Mouse (Mus musculus): Measurements from ENCODE around the gene Gca. TPM values are rescaled to one million over a fixed set of nuclear protein-coding genes. Genes with fewer than 3 reads are reported as not detected.

Gca gene
- 10 to 100 TPM in 1 of 2 experiments, 1 to 10 TPM in 1; 6.2 to 10.4 TPM for total RNA-seq (2021)
- long read RNA-seq, experiment 1, partial matches to known transcripts = 0 of 1 reads
- long read RNA-seq, experiment 1, other reads (novel, unspliced or antisense) = 0 of 1 reads
- long read RNA-seq, experiment 2, partial matches to known transcripts = 0 of 6 reads
- long read RNA-seq, experiment 2, other reads (novel, unspliced or antisense) = 2 of 6 reads

DNA sequence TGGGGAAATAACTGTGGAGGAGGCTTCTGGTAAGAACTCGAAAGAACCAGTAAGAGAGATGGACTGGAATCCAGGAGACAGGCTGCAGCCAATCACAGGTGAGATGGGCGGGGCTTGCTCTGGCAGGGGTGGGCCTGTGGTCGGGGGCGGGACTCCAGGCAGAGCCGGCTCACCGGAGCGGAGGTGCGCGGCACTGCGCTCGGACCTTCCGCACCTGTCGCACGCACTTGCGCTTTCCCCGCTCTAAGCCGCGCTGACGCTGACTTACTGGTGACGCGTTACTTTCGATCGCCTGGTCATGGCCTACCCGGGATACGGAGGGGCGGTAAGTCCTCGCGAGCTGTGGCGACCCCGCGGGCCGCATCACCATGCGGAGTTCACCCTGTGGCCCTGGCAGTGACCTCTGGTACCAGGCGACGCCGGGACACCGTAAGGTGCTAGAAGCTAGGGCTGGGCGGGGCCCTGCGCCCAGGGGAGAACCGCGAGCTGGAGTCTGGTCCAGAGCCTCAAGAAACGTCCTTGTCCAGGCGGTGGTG, at the start of gene Gca:
Gene Gca (plus strand): TSS at position 151 of the 536 bp plus-strand sequence.
- peak; percentile 42 to 67 for DNase-seq (ENCODE audit: low spot score in 2 of 2)

DNA sequence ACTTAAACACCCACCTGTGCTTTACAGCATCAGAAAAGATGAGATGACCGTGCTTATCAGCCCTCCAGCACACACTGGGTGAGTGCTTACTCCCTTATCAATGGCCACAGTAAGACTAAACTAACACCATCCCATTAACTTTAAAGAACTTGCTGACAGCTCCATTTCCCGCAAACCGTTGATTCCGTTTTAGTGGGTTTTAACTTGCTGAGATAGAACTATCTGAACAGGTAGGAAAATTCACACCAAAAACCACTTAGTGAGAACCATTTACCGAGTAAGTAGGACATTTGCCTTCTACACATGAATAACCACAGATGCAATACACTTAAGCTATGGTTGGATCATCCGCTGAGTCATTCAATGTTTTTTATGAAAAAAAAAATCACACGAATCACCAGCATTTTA, 45.1 kb upstream of the Gca start:
- DNase-seq (ENCODE audit: low spot score in 2 of 2) = no peak

DNA sequence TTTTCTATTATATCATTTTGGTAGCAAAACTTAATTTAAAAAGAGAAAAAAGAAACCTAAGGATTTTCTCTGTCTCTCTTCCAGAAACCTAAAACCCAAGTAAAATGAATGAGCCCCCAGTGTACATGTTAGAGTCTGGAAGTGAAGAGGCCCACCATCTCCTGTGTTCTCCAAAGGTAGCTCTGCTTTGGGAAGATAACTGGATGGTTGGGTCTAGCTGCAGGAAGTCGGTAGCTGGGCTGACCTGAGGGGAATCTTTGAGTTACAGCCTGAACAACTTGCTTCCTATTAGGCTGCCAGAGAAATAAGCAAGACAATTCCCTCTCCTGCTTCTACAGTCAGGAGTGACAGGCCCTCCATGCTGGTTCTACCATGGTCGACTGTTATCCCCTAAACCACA, 44.4 kb upstream of the Gca start:
- DNase-seq (ENCODE audit: low spot score in 2 of 2) = no peak

DNA sequence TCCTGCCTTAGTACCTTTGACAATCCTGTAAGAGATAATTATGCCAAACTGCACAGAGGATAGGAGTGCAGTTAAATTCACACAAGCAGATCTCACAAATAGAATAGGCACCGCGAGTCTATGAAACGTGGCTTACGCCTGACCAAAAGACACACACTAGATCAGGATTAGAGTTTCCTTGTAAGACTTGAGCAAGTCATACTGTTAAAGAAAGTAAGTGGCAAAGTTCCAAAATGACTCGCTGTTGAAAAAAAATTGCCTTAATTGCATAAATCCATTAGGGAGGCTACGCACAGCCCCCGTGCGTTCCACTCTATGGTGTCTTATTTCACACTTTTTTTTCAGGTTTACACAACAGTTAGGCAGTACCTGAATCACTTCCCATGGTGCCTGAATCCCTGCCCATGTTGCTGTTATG, 41.1 kb upstream of the Gca start:
- no peak for DNase-seq (ENCODE audit: low spot score in 2 of 2)

DNA sequence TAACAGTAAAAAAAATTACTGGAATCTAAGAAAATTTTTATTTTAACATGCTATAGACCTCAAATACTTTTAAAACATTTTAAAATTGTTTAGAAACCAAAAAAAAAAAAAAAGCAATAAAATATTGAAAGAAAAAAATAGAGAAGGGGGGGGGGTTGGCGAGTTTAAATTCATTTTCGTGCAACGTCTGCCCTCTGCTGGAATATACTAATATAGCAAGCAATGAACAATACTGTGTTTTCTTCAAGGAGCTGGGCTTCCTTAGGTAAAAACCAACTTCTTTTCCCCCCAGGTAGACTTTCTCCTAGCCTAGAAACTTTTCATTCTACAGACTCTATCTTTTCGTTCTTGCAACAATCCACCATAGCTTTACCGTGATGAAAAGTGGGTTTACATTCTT, 36.4 kb upstream of the Gca start:
- no peak for DNase-seq (ENCODE audit: low spot score in 2 of 2)

DNA sequence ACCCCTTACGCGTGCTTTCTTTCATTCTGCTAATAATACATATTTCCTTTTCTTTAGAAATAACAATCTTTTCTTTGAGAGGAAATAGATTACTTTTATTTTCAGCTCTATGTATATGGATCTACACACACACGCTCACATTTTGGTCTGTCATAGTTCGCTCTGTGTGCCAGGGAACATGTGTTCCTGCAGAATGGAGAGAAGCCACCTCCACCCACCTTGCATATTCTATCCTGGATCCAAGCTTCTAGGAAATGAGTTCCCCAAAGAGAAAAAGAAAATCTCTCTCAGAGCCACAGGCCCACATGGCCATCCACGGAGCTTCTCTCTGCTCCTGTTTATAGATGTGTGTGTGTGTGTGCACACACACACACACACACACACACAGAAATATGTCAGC, 35.7 kb upstream of the Gca start:
- DNase-seq (ENCODE audit: low spot score in 2 of 2) = no peak

DNA sequence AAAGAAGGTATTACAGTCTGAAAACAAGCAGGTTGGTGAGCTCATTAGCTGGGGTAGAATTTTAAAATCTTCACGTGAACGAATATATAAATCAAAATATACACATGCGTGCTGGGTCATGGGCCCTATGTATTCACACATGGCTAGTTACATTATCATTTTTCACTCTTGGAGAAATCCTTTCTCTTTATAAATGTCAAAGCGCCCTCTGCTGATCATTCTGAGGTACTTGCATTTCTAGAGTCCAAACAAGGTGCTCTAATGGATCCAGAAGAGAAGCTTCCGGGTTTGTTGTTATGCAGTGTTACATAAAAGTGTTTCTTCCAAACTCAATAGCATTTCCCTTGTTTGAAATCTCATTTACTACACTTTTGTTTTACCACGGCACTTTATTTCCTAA, 33.6 kb upstream of the Gca start:
- no peak for DNase-seq (ENCODE audit: low spot score in 2 of 2)

DNA sequence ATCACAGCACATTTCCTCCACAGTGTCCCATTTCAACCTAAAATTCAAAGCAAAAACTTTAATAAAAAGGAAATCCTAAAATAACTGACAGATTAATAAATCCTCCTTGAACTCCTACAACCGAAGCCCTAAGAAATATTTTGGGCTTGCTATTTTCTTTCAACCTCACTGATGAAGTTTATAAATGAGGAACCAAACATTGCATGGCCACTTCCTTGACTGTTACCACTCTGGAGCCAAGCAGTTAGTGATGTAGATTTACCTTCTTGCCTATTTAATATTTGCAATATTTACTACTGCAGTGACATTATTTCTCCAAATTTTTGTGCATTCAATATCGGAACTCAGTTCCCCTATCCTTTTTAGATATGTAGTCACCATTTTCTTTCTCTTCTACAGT, 24.2 kb upstream of the Gca start:
- DNase-seq (ENCODE audit: low spot score in 2 of 2) = no peak

DNA sequence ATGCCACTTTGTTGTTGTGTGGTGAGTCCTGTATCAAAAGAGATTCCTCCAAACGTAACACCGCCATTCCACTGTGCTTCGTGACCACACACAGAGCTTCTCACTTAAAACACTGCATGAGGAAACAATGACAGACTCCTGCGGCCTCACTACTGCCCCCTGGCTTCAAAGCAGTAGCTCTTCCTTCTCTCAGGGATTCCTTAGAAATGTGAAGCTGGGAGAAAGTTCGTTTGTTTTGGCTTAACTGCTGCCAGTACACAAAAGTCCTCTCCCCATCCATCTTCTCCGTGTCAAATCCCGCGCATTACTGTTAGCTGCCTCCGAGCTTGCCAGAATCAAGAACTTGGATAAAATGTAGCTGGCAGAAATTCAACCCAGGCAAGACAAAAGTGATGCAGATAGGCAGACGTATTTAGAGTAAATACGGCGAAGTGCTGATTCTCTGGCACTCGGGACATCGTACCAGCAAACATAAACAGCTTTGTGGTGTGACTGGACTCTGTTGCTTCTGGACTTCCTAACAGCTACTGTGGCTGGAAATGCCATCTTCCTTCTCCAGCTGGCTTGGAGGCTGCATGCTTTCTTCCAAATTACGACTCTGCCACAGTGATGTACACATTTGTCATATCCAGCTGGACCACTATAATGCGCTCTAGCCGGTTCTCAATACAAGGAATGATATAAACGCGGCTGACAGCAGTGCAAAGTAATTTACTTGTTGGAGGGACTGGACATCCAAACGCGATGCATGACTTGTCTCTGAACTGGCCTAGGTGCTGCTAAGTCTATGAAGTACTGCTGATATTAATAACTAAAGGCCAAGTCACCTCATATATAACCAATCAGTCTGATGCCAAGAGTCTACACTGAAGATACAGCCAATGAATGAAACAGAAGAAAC, 20.4 kb upstream of the Gca start:
- DNase-seq (ENCODE audit: low spot score in 2 of 2) = peak in 1 of 2 experiments; percentile 26

DNA sequence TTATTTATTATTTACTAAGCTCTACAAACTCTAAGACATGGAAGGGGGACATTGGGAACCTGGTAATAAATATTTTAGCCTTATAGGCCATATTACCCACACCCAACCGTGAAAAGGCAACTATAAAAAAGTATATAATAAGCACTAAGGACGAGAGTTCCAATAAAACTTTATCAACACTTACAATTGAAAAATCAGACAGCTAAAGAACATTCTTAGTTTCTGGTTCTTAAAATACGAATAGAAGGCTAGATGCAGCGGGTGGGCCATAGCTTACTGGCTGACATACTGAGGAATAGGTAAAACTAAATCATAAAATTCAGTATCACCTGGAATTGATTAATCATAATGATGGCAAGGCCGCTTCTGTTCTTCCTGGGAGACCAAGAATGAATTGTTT, 19.2 kb upstream of the Gca start:
- no peak for DNase-seq (ENCODE audit: low spot score in 2 of 2)

DNA sequence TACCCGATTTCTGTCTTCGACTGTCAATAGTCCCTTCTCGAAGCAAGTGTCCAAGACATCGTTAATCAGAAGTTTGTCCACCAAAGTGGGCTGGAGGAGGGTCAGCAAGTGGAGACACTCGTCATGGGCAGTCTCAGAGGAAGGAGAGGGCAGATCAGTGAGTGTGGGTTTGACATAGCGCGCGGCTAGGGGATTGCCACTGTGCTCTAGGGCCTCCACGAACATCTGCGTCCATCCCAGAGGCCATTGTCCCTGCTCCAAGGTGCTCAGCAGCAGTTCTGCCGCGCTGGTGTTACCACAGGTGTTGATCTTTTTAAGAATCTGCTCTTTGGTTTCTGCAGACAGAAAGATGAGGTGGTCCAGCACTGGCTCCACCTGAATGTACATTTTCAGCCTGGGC, 18.6 kb upstream of the Gca start:
- no peak for DNase-seq (ENCODE audit: low spot score in 2 of 2)

DNA sequence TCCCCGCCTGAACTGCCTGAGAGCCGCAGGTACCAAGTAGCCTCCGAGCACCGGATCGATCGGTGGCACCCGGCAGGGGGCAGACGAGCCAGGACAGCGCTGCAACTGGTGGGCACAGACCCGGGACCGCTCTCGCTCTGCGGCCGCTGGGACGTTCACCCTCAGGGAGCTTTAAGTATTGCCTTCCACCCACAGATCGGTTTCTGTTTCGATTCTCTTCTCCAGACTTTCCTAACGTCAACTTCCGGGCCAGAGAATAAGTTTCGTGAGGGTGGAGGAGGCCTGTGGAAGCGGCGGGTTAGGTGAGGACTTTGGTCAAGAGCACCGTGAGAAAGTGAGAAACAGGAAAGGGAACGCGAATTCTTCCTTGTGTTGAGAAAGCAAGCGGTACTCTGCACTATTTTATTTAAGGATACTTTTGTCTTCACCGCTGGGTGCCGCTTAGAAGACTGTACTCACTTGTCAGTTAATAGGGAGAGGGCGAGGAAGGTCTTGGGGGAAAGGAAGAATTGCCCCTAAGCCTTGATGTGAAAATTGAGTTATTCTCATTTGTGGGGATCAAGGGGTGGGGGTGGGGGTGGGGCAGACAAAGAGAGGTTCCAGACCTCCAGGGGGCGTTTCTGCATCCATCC, 18.0 kb upstream of the Gca start, which contains the start of gene Ifih1:
Gene Ifih1 (minus strand): TSS at position 242 of the 632 bp plus-strand sequence.
- peak; percentile 24 to 32 for DNase-seq (ENCODE audit: low spot score in 2 of 2)

DNA sequence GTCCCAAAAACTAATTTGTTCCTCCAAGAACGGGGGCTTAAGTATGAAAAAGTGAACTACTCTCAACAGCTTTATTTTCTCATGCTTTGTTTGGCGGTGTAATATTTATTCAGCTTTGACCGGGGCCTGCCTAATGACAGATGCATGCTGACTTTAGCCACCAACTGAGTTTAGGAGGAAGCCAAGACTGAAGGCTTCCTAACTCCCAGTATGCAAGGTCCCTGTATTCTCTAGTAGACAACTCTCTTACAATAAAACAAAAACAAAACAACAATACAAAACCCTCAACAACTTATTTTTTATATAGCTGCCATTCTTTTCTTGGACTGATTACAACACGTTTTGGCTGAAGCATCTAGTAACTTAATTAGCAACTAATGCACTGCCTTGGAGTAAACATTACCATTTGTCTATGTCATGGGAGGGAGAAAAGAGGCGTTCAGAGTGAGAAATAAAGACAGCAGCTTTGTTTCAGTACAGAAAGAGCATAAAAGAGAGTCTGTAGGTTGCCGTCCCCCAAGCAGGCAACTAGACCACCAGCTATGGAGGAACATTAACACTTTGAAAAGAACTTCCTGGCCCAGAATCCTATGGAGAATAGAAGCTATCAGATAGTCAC, 17.3 kb upstream of the Gca start:
- no peak for DNase-seq (ENCODE audit: low spot score in 2 of 2)

DNA sequence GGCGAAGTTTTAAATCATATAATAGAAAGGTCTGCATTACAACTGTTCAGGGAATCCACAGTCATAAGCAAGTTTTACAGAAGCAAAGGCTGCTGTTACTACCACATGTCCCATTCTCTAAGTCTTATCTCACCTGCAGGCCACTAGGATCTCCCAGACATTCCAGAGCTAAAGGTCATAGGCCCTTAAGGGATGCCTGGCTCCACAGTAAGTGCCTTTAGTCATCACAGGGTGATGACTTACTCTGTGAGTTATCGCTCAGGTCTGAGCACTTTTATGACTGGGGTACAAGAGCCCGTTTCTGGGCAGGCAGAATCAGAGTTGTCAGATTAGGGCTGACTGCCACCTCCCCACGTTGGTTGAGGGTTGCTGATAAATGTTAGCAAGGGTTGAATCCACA, 12.2 kb upstream of the Gca start:
- DNase-seq (ENCODE audit: low spot score in 2 of 2) = no peak

DNA sequence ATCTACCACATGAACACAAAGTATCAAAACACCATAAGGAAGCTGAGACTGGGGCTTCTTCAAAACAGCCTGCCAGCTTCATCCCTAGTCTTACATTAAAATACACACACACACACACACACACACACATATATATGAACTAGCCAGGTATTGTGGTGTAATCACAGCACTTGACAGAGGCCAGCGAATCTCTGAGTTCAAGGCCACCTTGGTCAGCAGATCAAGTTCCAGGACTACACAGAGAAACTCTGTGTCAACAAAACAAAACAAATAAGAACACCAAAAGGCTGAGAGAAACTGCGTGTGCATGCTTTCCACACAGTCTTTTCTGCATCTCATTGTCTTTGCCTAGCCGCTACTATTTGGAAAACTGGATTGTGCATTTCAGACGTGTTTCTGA, 11.6 kb upstream of the Gca start:
- DNase-seq (ENCODE audit: low spot score in 2 of 2) = no peak

DNA sequence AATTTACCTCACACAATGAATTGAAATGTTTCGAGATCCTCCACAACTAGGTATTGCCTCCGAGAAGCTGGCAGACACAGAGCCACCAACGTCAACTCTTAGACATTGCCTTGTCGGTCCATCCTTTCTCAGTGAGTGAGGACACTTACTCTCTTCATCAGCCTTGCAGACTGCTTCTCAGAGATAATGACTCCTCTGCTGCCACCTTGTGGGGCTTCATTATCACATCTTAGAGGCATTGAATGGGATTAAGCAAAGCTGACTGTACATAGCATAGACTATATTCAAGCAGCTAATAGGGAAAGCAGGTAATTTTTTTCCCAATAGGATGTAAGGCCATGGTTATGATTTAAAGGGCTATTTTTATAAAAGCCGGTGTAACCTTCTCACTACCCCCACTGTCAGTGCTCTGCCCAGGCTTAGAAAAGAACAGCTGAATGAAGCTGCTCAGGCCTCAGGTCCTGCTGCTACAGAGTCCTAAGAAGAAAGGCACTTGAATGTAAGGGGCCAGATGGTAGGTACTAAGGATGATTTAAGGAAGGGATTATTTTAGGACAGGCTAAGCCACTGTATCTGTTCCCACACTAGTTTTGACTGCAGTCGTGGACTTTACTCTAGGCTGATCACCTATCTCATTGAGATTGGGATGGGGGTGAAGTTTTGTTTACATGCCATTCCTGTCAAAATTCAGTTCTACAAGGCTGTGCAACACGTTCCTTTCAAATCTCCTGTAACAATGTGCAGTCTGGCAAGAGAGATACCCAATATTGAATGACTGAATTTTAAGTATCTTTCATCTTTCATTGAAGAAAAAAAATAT, 9.4 kb upstream of the Gca start:
- no peak for DNase-seq (ENCODE audit: low spot score in 2 of 2)

DNA sequence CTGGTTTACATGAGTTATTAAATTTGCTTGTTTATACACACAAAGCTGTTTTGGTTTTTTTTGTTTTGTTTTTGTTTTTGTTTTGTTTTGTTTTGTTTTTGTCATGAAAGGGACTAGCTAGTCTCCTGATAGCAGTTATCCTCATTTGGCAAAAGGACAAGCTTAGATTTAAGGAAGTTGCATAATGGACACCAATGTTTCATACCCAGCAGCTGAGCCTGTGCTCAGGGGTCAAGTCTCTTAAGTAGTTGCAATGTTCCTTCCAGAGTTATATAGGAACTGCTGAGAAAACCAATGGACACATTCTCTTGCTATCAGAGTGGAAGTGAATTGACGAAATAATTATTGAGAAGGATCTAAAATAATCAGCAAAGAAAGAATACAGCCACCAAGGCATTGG, 8.0 kb upstream of the Gca start:
- DNase-seq (ENCODE audit: low spot score in 2 of 2) = no peak

DNA sequence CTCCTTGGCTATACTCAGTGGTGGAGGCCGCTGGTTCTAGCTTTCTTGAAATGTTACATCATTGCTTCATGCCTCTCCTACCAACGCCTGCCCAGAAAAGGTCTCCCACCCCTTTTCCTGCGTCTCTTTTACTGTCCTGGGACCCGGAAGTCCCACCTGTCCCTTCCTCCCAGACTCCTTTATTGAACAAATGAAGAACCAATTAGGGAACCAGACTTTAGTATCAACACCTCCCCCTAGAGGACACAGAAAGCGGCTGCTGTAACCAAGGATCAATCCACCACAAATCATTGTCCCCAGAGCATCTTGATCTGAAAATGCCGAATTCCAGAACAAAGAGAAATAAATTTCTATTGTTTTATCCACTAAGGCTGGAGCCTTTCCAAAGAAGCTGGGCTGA, 3.5 kb upstream of the Gca start:
- no peak for DNase-seq (ENCODE audit: low spot score in 2 of 2)

DNA sequence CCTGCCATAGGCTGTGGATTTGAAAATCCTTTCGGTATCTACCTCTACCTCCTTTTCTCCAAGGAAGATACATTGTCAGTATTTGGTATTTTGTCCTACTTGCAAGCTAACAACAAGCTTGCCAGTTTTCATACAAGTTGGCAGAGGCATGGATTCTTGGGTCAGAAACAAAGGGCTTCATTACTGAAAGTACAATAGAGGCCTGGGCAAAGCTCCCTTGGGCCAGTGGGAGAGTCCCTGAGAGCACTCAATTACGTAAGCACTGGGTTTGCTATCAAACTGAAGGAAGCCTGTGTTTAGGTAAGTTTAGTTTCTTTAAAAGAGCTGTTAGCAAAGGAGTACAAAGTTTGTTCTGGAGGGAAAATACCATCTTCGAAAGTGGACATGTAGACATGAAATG, 1.5 kb upstream of the Gca start:
- DNase-seq (ENCODE audit: low spot score in 2 of 2) = no peak

DNA sequence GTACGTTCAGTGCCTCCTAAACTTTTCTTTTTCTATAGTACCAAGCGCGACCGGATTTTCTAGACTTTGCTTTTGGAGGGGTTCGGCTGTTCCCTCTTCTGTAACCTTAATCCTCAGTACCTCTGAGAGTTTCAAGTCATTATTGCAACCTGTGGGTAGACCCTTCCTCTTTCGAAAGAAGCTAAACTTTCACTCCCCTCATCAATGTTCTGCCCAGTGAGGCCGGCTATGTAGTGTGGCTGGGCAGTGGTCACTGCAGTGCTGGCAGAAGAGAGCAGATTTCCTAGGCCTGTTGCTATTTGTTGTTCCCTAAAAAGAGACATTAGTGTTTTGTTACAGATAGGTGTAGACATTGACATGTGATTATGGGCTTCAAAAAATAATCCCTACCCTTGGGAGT, 754 bp downstream of the Gca start:
- DNase-seq (ENCODE audit: low spot score in 2 of 2) = no peak

DNA sequence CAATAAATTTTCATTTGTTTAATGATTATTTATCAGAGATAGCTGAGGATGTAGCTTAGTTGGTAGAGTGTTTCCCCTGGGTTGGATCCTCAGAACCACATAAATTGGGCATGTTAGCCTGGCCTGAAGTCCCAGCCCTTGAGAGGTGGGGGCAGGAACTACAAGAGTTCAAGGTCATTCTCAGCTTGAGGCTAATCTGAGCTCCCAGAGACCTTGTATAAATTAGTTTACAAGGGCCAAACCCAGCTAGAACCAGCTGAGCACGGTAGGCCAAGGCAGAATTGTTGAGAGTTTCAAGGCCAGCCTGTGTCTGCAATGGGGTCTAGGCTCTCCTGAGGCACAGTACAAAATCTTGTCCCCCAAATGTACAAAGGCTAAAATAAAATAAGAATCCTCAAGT, 1.5 kb downstream of the Gca start:
- no peak for DNase-seq (ENCODE audit: low spot score in 2 of 2)

Data from adrenal gland, postnatal 4 days (tissue).